Mouse (Mus musculus): ENCODE results near the gene Fmnl2. TPM values are rescaled to one million over a fixed set of nuclear protein-coding genes. Genes with fewer than 3 reads are reported as not detected.

Fmnl2 gene
- total RNA-seq (2021), result 1 to 10 TPM; 6.1 to 6.3 TPM

- peak; percentile 83 for DNase-seq
Measured at GRCm38 (mm10) chr2:52857611-52858528, at the start of gene Fmnl2. Fmnl2 (plus strand) TSS chr2:52857860.

GRCm38 (mm10) chr2:52809988-52810387 is 47.7 kb upstream of the Fmnl2 start:
- no peak for DNase-seq

GRCm38 (mm10) chr2:52811691-52812090 is 46.0 kb upstream of the Fmnl2 start:
- DNase-seq, result peak; percentile 27

GRCm38 (mm10) chr2:52817341-52817740 is 40.3 kb upstream of the Fmnl2 start:
- no peak for DNase-seq

- no peak for DNase-seq
Measured at GRCm38 (mm10) chr2:52818944-52819343, 38.7 kb upstream of the Fmnl2 start.

- no peak for DNase-seq
Measured at GRCm38 (mm10) chr2:52822214-52822613, 35.4 kb upstream of the Fmnl2 start.

GRCm38 (mm10) chr2:52828077-52828476 is 29.6 kb upstream of the Fmnl2 start:
- DNase-seq, result no peak

- DNase-seq, result no peak
Measured at GRCm38 (mm10) chr2:52830513-52830912, 27.1 kb upstream of the Fmnl2 start.

- no peak for DNase-seq
Measured at GRCm38 (mm10) chr2:52831585-52831984, 26.1 kb upstream of the Fmnl2 start.

- DNase-seq, result no peak
Measured at GRCm38 (mm10) chr2:52835726-52836125, 21.9 kb upstream of the Fmnl2 start.

GRCm38 (mm10) chr2:52839074-52839473 is 18.6 kb upstream of the Fmnl2 start:
- no peak for DNase-seq

- DNase-seq, result no peak
Measured at GRCm38 (mm10) chr2:52839868-52840267, 17.8 kb upstream of the Fmnl2 start.

GRCm38 (mm10) chr2:52843861-52844260 is 13.8 kb upstream of the Fmnl2 start:
- DNase-seq, result no peak

GRCm38 (mm10) chr2:52844936-52845752 is 12.5 kb upstream of the Fmnl2 start:
- no peak for DNase-seq

GRCm38 (mm10) chr2:52846506-52846905 is 11.2 kb upstream of the Fmnl2 start:
- no peak for DNase-seq

GRCm38 (mm10) chr2:52849092-52849491 is 8.6 kb upstream of the Fmnl2 start:
- DNase-seq, result no peak

GRCm38 (mm10) chr2:52858529-52859465 is 1.1 kb downstream of the Fmnl2 start:
- peak; percentile 56 for DNase-seq

- DNase-seq, result no peak
Measured at GRCm38 (mm10) chr2:52859466-52859840, 1.8 kb downstream of the Fmnl2 start.

GRCm38 (mm10) chr2:52860111-52860775 is 2.6 kb downstream of the Fmnl2 start:
- no peak for DNase-seq

GRCm38 (mm10) chr2:52862046-52862759 is 4.5 kb downstream of the Fmnl2 start:
- DNase-seq, result no peak

GRCm38 (mm10) chr2:52862760-52863124 is 5.1 kb downstream of the Fmnl2 start:
- DNase-seq, result no peak

Data from heart, postnatal 4 days (tissue).